In the genomic region with DNA sequence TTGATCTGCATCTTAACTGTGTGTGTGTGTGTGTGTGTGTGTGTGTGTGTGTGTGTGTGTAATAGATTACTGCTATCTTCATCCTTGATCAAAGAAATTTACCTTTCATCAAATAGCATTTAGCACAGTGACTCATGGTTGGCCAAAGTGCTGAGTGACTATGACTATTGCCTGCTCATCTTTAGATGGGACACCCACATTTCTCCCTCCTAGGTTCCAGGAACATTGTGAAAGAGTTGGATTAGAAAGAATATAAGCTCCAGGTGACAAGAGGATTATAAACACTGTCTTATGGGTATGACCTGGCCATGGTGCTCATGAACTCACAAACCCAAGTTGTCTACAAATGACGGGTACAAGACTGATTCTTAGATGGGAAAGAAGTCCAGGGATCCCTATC, we compare ENCODE assay signal across 21 mouse cellular contexts. TPM values are rescaled to one million over a fixed set of nuclear protein-coding genes. Genes with fewer than 3 reads are reported as not detected.
DNase-seq lines count a peak whose midpoint lies in the region; ATAC-seq lines count a peak whose summit lies in the region.
"Had no signal": no experiment of that assay in that cellular context is flagged by ENCODE, and none has a peak within 500 bp of the region (broad histone marks: within the 10 kb centered on the region; RNA-seq: fewer than 3 reads in every experiment).

No protein-coding gene starts in this region.

- DNase-seq in fat pad, adult 2 months (ENCODE audit: extremely low read depth, low read depth, low spot score), result peak; percentile 55
- DNase-seq in gonadal fat pad, adult 2 months (ENCODE audit: low read depth), result peak; percentile 58
- DNase-seq in frontal cortex, postnatal 10 days (ENCODE audit: low spot score in 2 of 2), result no peak
- DNase-seq: adrenal gland, adult 2 months; adrenal gland, adult 8-10 months; adrenal gland, postnatal 10 days; adrenal gland, postnatal 14 days; adrenal gland, postnatal 25 days; adrenal gland, postnatal 36 days; B cell, adult 2 months; cerebellum, adult 11 months; cerebellum, adult 11-12 months; cerebellum, adult 18-20 months; cerebellum, adult 2 months had no signal

- no peak for ATAC-seq in cerebellum, adult (ENCODE audit: insufficient number of reproducible peaks, low FRiP score, low TSS enrichment)
- ATAC-seq: activated CD4-positive, CD25-positive, alpha-beta regulatory T cell, adult 4 months; CD4-positive, CD25-positive, alpha-beta regulatory T cell, adult 4 months; Patski had no signal

RNA-seq across cellular contexts. Expression of gene Gm10944, which starts 26.9 kb away (rescaled TPM):
- not detected in 2 replicates for polyA plus RNA-seq in gonadal fat pad, adult 2 months (2012; rRNA removed)
- polyA plus RNA-seq: activated CD4-positive, CD25-positive, alpha-beta regulatory T cell, adult 4 months; adrenal gland, adult 2 months; brain, embryonic 14.5 days; C2C12; CD4-positive, CD25-positive, alpha-beta regulatory T cell, adult 4 months; cerebellum, adult 2 months; G1E; Patski had no signal

Comparison
In these comparisons a context has a peak if more than half of its experiments do, and no peak if none do; other contexts are left out.
1. DNase-seq: peak in fat pad, adult 2 months (single experiment) and gonadal fat pad, adult 2 months (single experiment); none in frontal cortex, postnatal 10 days (0 of 2).